Mouse (Mus musculus) embryonic stem cell, embryonic (primary cell): ENCODE results near the gene Senp1.

Experiments
- CTCF ChIA-PET, 4 experiments: fragments of 300-600 bp in 2 of 4; fragments of 350-600 bp in 2 of 4; sonication (Branson Sonifier 250); formaldehyde crosslinking; loops; one replicate each; lab custom pipeline; 2022; ENCODE audit warnings: inconsistent platforms in 2 of 4; lab: Charles Lee
- POLR2A ChIA-PET, 4 experiments: fragments of 300-600 bp in 2 of 4; fragments of 350-600 bp in 2 of 4; sonication (Branson Sonifier 250); formaldehyde crosslinking; loops; one replicate each; lab custom pipeline; 2022; ENCODE audit warnings: antibody characterized with exemption in 4 of 4, inconsistent platforms in 1 of 4; lab: Charles Lee

Senp1 gene

DNA sequence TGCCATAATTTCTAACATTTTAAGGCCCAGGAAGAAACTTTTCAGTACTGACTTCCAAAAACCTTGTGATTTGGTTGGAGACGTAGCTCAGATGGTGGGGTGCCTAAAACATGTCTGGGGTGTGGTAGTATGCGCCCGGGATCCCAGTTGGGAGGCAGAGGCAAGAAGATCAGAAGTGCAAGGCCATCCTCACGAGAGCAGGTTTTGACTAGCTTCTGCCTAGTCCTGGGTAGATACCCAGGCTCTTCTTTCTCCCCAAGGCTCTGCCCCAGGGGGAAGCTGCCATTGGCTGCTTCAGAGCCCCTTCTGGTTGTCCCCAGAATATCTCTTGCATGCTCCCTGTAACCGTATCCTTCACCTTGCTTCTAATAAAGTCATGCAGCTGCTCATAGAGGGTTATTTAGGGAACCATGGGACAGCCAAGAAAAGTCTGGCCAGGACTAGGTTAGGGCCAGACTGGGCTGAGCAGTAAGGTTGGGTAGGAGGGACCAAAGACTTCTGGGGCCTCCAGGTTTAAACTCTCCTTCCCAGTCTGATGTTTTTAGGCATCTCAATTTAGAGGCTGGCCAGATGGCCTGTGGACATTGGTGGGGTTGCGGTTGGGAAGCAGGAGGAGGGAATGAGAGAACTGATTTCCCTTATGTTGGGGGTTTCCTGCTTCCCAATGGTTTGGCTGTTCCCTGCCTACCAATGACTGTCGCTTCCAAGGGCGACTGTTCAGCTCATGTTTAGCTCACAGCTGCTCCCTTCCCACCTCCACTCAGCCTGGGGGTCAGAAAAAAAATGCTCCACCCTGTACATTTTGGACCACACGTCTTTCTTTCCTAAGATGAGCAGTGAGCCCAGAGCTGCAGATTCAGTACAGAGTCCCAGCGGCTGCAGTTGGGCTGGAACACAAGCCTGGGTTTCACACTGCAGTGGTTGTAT lies 21.6 kb upstream of the Senp1 start:
- CTCF ChIA-PET, result interaction anchor here in 1 of 4 experiments (0.6 to 1.2 kb wide), 2 partner anchors 18 to 354 kb away, joined by 3 read pairs; no protein-coding TSS in a partner anchor
- POLR2A ChIA-PET, result interaction anchor here (0.6 to 2.8 kb wide), 17 partner anchors 10 to 1249 kb away, joined by 3 to 12 read pairs (median 4); partner anchors contain the start of genes Senp1 (in 2 of the 4) and Pfkm (in 1 of the 4)

DNA sequence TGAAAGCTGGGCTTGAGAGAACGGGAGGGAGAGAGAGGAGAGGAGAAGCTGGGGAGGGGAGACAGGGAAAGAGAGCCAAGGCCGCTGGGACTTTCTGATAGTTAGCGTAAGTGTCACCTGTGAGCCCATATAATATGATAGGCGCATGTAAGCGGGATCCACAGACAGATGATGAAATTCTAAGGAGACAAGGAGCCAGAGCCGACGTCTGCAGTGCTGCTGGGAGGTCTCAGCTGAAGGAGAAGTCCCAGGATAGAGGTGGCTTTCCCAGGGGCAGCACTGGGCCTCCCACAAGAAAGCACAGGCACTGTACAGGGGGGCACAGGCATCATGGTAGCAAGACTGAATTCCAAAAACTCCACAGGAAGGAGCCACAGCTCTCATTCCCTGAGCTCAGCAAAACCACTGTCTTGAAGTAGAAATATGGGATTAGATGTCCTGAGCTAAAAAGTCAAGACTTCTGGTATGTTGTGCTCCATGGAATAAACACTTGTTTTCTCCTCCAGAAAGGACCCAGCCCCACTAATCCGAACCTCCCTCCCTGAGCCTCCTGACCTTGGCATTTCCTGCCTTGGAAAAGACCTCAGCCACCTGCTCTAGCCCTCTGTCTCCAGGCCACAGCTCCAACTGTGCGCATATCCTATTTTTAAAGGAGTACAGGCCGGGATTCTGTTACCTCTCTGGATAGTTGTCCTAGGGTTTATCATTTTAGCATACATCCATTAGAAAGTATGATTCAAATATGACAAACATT lies 20.7 kb upstream of the Senp1 start:
- POLR2A ChIA-PET, result interaction anchor here in 3 of 4 experiments (0.6 to 2.8 kb wide), 14 partner anchors 9 to 1419 kb away, joined by 3 to 12 read pairs (median 4); partner anchors contain the start of genes Senp1 (in 2 of the 3) and Pfkm (in 1 of the 3)
- CTCF ChIA-PET, result interaction anchor here in 1 of 4 experiments (0.6 kb wide), 1 partner anchor 101 kb away, joined by 4 read pairs; no protein-coding TSS in a partner anchor

DNA sequence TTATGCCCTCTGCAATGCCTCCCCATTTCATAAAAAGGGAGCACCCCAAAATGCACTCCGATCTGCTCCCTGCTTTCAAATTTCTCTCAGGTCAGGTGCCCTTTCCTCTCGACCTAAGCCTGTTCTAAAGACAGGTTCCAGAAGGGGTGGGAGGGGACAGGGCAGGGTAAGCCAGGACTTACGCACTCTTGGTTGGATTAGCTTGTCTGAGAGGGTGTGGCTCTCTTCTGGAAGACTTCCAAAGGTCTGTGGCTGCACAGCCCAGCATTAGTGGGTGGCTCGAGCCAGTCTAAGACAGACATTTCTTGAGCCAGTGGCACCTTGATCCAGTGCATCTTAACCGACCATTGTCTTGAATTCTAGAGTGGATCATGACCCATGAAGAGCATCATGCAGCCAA lies 18.2 kb upstream of the Senp1 start:
- ChIA-PET POLR2A (interaction anchor here in 1 of 4 experiments (1.0 to 1.1 kb wide), 4 partner anchors 9 to 18 kb away, joined by 3 to 6 read pairs (median 3); partner anchors contain the start of gene Senp1), CTCF (interaction anchor here in 1 of 4 experiments (0.7 kb wide), 1 partner anchor 15 kb away, joined by 3 read pairs; no protein-coding TSS in a partner anchor)

DNA sequence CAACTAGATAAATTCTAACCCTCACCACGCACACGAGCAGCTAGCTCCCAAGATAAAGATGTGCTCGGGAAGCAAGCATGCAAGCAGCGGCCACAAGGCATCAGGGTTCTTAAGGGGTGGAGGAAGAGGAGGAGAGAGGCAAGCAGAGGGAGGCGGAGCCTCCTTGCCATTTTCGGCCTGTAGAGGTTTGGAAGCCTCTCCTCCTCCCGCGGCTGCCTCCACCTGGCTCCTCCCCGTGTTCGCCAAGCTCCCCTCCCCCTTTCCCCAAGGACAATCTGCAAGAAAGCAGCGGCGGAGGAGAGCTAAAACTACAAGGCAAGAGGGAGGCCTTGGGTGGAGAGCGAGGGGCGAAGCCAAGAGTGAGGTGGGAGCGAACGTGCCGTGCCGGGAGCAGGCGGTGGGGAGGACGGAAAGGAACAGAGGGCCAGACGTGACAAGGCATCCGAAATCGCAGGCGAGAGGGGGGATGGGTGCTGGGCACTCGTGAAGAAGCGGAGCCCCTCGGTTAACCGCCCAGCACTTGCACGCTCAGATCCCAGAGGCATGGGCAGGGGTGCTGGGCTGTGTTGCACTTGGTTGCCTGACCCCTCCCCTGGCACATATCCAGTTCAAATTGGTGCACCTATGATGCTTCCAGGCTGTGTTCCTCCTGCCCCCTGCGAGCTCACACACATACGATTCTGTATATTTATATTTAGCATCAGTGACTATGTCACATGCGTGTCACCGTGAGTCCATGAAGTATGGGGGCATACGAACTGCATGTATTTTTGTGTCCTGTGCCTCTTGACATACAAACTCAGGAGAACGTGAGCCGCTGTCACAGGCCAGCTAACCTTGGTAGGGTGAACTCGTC lies 15.0 kb upstream of the Senp1 start:
- ChIA-PET POLR2A (interaction anchor here (0.6 to 4.5 kb wide), 22 partner anchors 9 to 1050 kb away, joined by 3 to 38 read pairs (median 4); partner anchors contain the start of genes Senp1 (in 2 of the 4) and Pfkm (in 1 of the 4)), CTCF (interaction anchor here (0.6 to 1.9 kb wide), 13 partner anchors 10 to 891 kb away, joined by 3 to 8 read pairs (median 3); no protein-coding TSS in a partner anchor)

DNA sequence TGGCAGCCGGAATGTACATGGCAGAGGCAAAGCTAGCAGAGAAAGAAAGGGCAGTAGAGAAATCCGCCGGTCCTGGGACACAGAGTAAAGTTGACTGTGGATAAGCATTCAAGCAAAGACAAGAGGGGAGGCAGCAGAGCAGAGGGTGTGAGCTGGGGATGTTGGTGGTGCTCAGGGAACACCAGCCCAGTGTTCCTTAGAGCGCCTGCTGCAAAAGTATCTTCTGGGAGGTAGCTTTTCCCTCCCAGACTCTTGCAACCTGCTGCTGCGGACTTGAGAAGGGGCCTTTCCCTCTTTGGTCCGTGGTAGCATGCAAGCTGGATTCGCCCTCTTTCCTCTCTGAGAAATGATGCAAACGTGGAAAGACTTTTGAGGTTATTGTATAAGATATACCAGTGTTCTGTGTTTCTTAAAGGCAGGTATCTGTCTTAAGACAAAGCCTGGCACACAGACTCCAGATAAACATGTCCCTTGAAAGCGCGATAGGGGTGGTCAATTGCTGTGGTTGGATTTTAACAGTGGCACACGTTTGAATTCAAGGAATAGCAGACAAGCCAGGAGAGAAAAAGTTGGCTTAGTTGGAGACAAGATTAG lies 14.3 kb upstream of the Senp1 start:
- CTCF ChIA-PET, result interaction anchor here (0.6 to 1.9 kb wide), 11 partner anchors 9 to 892 kb away, joined by 3 to 8 read pairs (median 3); no protein-coding TSS in a partner anchor

DNA sequence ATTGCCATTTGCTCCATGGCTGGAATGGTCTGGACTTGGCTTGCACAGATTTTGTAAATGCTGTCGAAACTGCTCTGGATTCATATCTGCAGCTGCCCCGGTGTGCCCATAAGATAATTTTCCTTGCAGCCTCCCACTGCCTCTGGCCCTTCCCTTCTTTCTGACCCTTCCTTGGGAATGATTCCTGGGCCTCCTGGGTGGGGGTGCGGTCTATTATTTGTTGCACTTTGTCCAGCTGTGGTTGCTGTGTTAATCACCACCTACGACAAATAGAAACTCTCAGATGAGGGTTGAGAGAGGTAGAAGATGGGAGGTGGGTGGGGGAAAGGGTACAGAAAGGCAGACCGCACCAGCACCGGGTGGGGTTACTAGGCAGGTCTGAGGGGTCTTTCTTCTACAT lies 13.7 kb upstream of the Senp1 start:
- ChIA-PET POLR2A (interaction anchor here in 3 of 4 experiments (0.7 to 4.5 kb wide), 14 partner anchors 9 to 48 kb away, joined by 3 to 38 read pairs (median 5); partner anchors contain the start of genes Senp1 (in 2 of the 3) and Pfkm (in 1 of the 3)), CTCF (interaction anchor here in 2 of 4 experiments (1.2 to 1.9 kb wide), 2 partner anchors 9 to 11 kb away, joined by 4 to 8 read pairs; no protein-coding TSS in a partner anchor)

More for the DNA sequence above, 14.3 kb upstream of the Senp1 start:
- POLR2A ChIA-PET, result interaction anchor here (0.6 to 4.5 kb wide), 19 partner anchors 9 to 443 kb away, joined by 3 to 38 read pairs (median 4); partner anchors contain the start of genes Senp1 (in 2 of the 4) and Pfkm (in 1 of the 4)

DNA sequence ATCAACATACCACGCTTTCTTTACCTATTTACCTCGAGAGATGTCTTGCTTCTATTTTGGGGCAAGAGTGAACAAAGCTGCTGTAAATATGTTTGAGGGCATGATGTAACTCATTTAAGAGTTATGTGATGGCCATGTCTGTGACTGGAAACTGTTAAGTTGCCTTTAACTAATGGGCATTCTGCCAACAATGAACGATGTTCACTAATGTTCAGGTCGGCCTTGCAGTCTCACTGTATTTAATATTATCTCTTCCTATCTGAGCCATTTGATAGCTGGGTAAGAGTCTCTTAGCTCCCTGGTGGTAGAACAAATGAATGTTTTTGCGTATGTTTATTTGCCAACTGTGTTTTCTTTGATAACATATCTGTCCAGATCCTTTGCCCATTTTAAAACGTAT lies 13.0 kb upstream of the Senp1 start:
- POLR2A ChIA-PET, result interaction anchor here in 3 of 4 experiments (0.7 to 4.5 kb wide), 7 partner anchors 8 to 14 kb away, joined by 3 to 38 read pairs (median 21); partner anchors contain the start of genes Pfkm (in 2 of the 3) and Senp1 (in 2 of the 3)
- CTCF ChIA-PET, result interaction anchor here in 1 of 4 experiments (2.1 kb wide), 1 partner anchor 10 kb away, joined by 7 read pairs; no protein-coding TSS in a partner anchor

DNA sequence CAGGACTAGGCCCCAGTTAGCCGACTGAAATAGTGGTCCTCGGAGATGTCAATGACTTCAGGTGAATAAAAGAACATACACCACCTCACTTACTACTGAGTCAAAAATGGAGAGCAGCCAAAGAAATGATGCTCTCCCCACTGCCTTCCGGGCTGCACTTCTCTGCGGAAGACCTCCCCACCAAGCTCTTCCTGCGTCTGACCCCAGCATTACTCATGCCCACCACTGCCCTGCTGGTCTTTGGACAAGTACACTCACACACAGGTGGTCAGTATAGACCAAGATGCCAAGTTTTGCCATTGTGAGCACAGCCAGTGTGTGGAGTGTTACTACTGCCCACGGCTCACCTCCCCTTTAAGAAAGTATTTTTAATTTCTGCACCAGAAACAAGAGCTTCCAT lies 8.9 kb upstream of the Senp1 start:
- CTCF ChIA-PET, result no interaction called here

DNA sequence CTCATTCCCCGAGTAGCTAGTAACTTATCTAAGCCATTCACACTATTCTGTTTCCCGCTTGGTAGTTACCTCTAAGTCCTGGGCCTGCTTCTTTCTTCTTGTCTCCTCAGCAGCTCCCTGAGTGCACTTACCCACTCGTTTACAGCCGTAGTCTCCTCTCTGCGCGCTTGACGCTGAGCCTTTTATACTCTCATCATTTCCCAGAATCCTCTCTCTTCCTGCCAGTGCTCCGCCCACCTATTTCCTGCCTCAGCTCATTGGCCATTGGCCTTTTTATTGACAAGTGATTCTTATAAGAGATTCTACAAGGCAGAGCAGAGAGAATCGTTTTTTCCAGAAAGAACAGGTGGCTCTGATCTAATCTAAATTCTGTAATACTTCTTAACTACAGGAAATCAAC lies 5.0 kb upstream of the Senp1 start:
- CTCF ChIA-PET, result interaction anchor here in 1 of 4 experiments (1.0 to 1.1 kb wide), 2 partner anchors 9 kb away, joined by 3 to 4 read pairs; no protein-coding TSS in a partner anchor
- POLR2A ChIA-PET, result interaction anchor here in 3 of 4 experiments (0.5 to 4.8 kb wide), 33 partner anchors 8 to 1015 kb away, joined by 3 to 29 read pairs (median 3); no protein-coding TSS in a partner anchor

More for the DNA sequence above, 8.9 kb upstream of the Senp1 start:
- POLR2A ChIA-PET, result interaction anchor here in 2 of 4 experiments (0.9 to 1.8 kb wide), 7 partner anchors 9 to 43 kb away, joined by 3 to 7 read pairs (median 4); partner anchors contain the start of genes Pfkm (in 2 of the 2) and Senp1 (in 1 of the 2)

DNA sequence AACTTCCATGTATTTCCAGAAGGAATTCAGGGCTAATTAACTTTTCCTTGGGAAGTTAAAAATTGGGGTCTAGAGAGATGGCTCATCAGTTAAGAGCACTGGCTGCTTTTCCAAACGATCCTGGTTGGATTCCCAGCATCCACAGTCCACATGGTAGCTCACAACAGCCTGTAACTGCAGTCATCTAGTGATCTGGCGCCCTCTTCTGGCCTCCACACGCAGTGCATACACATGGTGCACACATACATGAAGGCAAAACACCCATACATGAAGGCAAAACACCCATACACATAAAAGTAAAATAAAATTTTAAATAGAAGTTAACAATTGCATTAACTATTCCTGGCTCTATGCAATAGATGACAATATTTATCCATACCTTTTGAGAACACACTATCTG lies 3.4 kb upstream of the Senp1 start:
- CTCF ChIA-PET, result interaction anchor here (0.6 to 2.1 kb wide), 20 partner anchors 9 to 1324 kb away, joined by 3 to 10 read pairs (median 3); partner anchors contain the start of genes Ccdc184 (in 1 of the 4) and Tmem106c (in 1 of the 4)
- POLR2A ChIA-PET, result interaction anchor here in 3 of 4 experiments (0.9 to 5.1 kb wide), 18 partner anchors 10 to 104 kb away, joined by 3 to 38 read pairs (median 4); no protein-coding TSS in a partner anchor

DNA sequence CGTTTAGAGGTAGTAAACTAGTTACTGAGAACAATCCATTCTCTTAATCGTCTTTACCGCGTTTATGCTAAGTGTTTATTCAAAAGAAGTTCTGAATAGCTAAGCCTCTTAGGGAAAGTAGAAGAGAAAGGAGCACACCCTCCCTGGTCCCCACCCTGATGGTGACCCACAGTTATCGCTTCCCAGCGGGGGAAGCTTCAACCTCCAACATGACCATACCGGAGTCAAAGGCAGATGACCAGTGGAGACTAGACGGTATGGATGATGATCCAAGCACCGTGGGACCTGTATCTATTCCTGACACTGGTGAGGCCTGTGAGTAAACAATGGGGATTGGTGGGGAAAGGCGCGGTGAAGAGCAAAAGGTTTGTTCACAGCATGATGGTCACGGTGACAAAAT lies 1.4 kb upstream of the Senp1 start:
- POLR2A ChIA-PET, result interaction anchor here in 3 of 4 experiments (0.5 to 5.1 kb wide), 10 partner anchors 12 to 102 kb away, joined by 3 to 50 read pairs (median 15); partner anchors contain the start of gene Ccdc184 (in 1 of the 3)

DNA sequence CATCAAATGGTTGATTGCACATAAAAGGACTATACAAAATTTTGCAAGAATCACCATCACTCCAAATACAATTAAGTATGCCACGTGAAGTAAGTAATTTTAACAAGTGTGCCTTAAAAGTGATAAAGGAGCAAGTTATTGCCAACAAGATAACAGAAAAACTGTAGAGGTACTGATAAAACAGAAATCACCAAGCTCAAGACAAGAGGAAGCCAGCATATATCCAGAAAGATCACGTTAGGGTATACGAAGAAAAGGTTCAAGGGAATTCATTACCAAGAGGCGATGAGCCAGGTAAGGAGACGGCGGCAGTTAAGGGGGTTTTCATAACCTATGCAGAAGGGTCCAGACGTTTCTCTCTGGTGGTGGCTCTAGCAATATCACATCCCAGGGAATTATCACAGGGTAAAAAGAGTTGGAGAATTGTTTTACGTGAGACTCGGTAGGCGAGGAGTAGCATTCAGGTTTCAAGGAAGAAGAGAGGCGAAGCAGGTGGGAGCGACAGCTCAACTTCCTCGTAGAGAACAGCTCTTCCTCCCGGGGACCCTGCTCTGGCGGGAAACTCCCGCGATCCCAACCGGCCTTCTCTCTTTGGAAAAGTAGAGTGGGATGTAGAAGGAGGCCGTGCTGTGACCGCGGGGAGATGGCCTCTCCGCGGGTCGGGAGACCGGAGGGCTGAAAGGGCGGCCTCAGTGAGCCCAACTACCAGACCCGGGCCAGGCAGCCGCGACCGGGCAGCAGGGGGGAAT lies 998 bp downstream of the Senp1 start, which contains the start of gene Pfkm:
TSS of gene Pfkm (plus strand) at position 218 of the 749 bp plus-strand sequence.
- CTCF ChIA-PET, result interaction anchor here in 3 of 4 experiments (0.5 to 1.0 kb wide), 3 partner anchors 18 to 503 kb away, joined by 3 to 4 read pairs (median 4); no protein-coding TSS in a partner anchor
- POLR2A ChIA-PET, result interaction anchor here in 3 of 4 experiments (0.7 to 5.1 kb wide), 32 partner anchors 9 to 424 kb away, joined by 3 to 50 read pairs (median 4); partner anchors contain the start of gene Ccdc184 (in 1 of the 3)

More for the DNA sequence above, 1.4 kb upstream of the Senp1 start:
- CTCF ChIA-PET, result interaction anchor here in 1 of 4 experiments (0.5 to 1.1 kb wide), 2 partner anchors 247 to 410 kb away, joined by 3 to 4 read pairs; no protein-coding TSS in a partner anchor

DNA sequence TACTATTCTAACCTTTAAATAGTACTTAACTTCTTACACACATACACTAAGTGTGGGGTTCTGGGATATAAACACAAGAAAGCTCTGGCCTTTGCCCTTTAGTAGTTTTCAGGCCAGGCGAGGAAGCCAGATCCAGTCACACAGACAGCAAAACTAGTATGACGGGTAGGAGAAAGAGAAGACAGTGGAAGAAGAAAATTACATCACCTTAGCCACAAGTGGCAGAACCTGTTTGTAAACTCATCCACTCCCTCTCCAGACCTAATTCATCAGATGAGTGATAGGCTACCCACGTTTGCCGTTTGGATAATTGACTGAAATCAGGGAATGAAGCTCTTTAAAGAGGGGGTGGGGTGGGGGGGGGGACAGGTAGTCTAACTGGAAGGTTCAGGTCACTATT lies 1.7 kb downstream of the Senp1 start:
- CTCF ChIA-PET, result interaction anchor here in 1 of 4 experiments (0.5 kb wide), 1 partner anchor 504 kb away, joined by 3 read pairs; no protein-coding TSS in a partner anchor
- POLR2A ChIA-PET, result interaction anchor here in 3 of 4 experiments (1.0 to 5.1 kb wide), 14 partner anchors 9 to 89 kb away, joined by 3 to 50 read pairs (median 6); no protein-coding TSS in a partner anchor
